Mouse (Mus musculus): Measurements from ENCODE around the gene Ctnnd2. TPM values are rescaled to one million over a fixed set of nuclear protein-coding genes. Genes with fewer than 3 reads are reported as not detected.

The Ctnnd2 gene
- polyA plus RNA-seq, 1 experiment = 6.3 TPM

DNA sequence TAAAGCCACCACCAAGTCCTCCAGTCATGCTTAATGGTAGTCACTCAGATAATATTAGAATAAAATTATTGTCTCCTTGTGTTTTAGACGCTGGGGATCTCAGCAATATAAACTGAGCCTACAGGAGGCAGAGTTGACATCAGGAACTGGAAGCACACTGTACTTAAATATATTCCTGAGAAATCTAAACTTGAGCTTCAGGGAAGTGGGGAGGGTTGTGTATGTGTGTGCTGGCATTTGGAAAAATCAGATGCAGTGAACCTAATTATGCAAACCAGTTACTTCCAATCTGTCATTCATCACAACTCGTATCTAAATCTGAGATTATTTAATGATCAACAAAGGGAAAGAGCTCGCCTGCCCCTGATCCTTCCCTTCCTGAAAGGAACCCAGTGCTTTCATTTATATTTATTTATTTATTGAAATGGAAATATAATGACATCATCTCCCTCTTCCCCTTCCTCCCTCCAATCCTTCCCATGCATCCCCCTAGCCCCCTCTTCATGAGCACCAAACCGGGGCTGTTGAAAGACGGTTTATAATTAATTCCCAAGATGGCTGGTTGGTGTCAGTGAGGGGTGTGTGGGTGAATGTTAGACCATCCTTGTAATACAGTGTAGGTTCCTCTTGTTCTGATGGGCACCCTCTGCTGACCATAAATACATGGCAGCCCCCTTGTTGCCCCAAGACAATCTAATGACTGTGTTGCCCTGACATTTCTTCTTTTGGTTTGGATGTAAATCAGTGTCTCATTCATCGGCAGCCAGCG, 495.6 kb downstream of the Ctnnd2 start:
- no peak for DNase-seq

DNA sequence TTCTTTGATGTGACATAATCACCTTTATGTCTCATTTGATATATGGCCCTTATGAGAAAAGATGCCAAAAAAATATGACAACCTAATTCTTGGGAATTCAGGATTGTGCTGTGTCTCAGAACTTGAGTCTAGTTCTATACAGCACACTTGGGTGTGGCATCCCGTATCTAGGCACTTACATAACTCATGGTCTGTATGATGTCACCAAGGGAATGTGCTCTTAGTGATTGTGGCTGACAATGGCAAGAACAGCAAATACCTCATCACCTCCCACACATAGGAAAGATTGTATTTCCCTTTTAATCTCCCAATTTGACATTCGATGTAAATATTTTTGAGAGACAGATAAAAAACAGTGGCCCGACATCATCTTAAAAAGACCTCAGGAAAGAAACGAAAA, 509.5 kb downstream of the Ctnnd2 start:
- Histone ChIP-seq H3K4me1 (ENCODE audit: control insufficient read depth, insufficient read depth, low read length) (no peaks in the 10 kb centered on the region), H3K4me3 (replicated peaks; ENCODE audit: extremely low read depth, low read depth, low read length) (no peak overlapping the region)
- no peak for DNase-seq
- 65% methylated on average over 4 of the region's 4 CpGs for WGBS
- TF ChIP-seq CTCF (IDR thresholded peaks at IDR 0.05; ENCODE audit: insufficient read depth, low read length) (no peak), POLR2A (IDR thresholded peaks at IDR 0.05; ENCODE audit: borderline replicate concordance, extremely low read depth, low read depth, low read length) (no peak)

More for the DNA sequence above, 495.6 kb downstream of the Ctnnd2 start:
- Histone ChIP-seq H3K4me3 (replicated peaks; ENCODE audit: extremely low read depth, low read depth, low read length) (no peak overlapping the region), H3K4me1 (ENCODE audit: control insufficient read depth, insufficient read depth, low read length) (no peaks in the 10 kb centered on the region)
- WGBS = 70% methylated on average over 7 of the region's 7 CpGs
- TF ChIP-seq POLR2A (IDR thresholded peaks at IDR 0.05; ENCODE audit: borderline replicate concordance, extremely low read depth, low read depth, low read length) (no peak), CTCF (IDR thresholded peaks at IDR 0.05; ENCODE audit: insufficient read depth, low read length) (no peak)

DNA sequence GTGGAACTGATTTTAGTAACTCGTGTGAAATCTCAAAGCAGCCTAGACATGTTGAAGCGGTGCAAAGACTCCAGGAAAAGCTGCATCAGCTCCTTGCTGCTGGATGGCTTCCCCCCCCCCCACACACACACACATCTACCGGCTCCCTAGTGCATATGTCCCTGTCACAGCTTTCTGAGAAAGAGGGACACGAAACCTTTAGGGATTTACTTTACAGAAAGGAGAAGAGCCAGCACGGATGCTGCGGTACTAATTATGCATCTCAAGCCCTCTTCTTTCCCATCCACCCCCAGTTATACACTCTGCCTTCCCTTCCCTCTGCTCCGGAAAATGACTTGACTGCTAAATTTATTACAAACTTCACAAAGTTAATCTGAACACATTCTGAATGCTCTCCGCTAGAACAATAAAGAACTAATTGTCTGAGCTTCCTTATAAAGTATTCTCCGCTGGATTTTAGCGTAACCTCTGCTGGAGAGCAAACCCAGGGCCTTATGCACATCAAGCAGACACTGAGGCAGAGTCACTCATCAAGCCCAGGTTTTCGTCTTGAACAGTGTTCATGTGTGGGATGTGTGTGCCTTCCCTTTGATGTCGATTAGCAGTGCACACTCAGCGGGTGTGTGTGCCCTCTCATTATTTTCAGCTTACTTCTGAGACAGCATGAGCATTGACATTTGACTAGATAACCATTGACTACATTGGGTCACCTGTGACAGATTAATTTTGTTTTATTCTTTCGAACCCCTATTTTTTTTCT, 510.1 kb downstream of the Ctnnd2 start:
- DNase-seq = no peak
- 78% methylated on average over 14 of the region's 14 CpGs for whole genome bisulfite sequencing
- no peaks in the 10 kb centered on the region for H3K4me1 ChIP-seq (ENCODE audit: control insufficient read depth, insufficient read depth, low read length)
- no peak overlapping the region for H3K4me3 ChIP-seq (replicated peaks; ENCODE audit: extremely low read depth, low read depth, low read length)
- TF ChIP-seq CTCF (IDR thresholded peaks at IDR 0.05; ENCODE audit: insufficient read depth, low read length) (no peak), POLR2A (IDR thresholded peaks at IDR 0.05; ENCODE audit: borderline replicate concordance, extremely low read depth, low read depth, low read length) (no peak)

DNA sequence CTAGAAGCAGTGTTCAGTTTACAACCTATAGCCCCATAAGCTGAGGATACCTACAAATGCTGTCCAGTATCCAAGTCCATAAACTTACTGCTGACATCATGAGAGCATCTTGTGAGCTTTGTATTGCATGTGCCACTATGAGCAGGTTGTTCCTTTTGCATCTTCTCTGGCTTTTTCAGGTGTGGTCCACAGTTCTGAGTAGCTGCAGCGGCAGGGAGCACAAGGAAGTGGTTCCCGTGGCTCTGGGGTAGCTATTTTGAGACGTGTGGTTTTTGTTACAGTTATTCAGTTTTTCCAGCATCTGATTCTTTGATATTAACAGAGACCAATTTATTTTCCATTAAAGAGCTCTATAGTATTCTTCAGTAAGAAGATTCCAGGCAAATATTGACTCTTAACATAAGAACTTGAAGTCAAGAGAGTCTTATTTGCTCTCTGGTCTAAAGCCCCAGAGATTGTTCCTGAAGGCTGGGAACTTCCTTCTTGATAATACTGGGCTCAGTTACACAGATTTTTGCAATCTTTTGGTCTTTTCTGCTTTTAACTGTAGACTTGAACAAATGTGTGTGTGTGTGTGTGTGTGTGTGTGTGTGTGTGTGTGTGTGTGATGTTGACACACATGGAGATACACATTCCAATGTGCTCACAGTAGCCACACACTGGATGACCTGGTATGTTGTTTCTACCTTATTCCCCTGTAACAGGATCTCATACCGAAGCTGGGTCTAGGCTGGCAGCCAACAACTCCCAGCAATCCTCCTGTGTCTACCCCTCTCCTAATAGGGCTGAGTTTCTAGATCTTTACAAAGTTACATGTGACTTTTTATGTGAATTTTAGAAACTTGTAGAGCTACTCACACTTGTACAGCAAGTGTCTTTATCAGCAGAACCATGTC, 514.1 kb downstream of the Ctnnd2 start:
- H3K4me3 ChIP-seq (replicated peaks; ENCODE audit: extremely low read depth, low read depth, low read length) = no peak overlapping the region
- 38% methylated on average over 4 of the region's 4 CpGs for WGBS
- DNase-seq = no peak
- TF ChIP-seq CTCF (IDR thresholded peaks at IDR 0.05; ENCODE audit: insufficient read depth, low read length) = no peak
- no peak for TF ChIP-seq POLR2A (IDR thresholded peaks at IDR 0.05; ENCODE audit: borderline replicate concordance, extremely low read depth, low read depth, low read length)
- H3K4me1 ChIP-seq (ENCODE audit: control insufficient read depth, insufficient read depth, low read length) = no peaks in the 10 kb centered on the region

DNA sequence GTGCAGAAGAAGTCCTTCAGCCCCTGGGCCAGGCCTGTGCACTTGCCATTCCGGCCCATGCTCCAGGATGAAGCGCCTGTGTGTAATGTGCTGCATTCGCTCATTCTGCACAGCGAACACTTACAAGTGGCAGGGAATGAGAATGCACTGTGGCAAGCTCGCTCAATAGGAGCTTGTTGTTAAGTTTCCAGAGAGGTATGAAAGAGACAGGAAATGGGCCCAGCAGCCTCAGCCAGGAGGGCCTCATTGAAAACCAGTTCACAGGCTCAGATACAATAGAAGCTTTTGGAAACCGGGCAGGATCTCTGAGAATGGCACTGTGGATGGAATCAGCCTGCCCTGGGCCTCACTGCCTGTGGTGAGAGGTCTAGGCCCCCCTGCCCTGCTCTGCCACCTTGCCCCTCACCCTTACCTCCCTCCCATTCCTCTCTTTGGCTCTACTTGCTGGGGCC, 521.4 kb downstream of the Ctnnd2 start:
- WGBS = 61% methylated on average over 6 of the region's 6 CpGs
- no peak for DNase-seq
- H3K4me1 ChIP-seq (ENCODE audit: control insufficient read depth, insufficient read depth, low read length) = no peaks in the 10 kb centered on the region
- H3K4me3 ChIP-seq (replicated peaks; ENCODE audit: extremely low read depth, low read depth, low read length) = no peak overlapping the region
- TF ChIP-seq CTCF (IDR thresholded peaks at IDR 0.05; ENCODE audit: insufficient read depth, low read length) = no peak
- TF ChIP-seq POLR2A (IDR thresholded peaks at IDR 0.05; ENCODE audit: borderline replicate concordance, extremely low read depth, low read depth, low read length) = no peak

DNA sequence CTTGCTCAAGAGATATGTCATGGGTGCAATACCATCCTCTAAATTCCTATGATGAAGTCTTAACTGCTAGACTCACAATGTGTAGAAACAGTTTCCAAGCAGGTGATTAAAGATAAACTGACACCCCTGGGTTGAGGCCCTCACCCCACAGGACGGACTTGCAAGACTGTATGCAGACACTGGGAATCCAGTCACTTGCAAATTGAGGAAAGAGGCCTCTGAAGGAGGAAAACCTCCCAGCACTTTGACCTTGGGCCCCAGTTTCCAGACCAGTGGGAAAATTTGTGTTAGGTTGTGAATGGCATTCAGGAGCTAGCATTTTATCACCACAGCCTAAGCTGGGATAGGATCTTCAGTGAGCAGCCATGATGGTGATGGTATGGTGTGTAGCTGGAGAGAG, 521.9 kb downstream of the Ctnnd2 start:
- TF ChIP-seq CTCF (IDR thresholded peaks at IDR 0.05; ENCODE audit: insufficient read depth, low read length) (no peak), POLR2A (IDR thresholded peaks at IDR 0.05; ENCODE audit: borderline replicate concordance, extremely low read depth, low read depth, low read length) (no peak)
- H3K4me1 ChIP-seq (ENCODE audit: control insufficient read depth, insufficient read depth, low read length) = no peaks in the 10 kb centered on the region
- no peak overlapping the region for H3K4me3 ChIP-seq (replicated peaks; ENCODE audit: extremely low read depth, low read depth, low read length)
- DNase-seq = no peak
- 78% methylated on average over 1 of the region's 1 CpGs for WGBS

DNA sequence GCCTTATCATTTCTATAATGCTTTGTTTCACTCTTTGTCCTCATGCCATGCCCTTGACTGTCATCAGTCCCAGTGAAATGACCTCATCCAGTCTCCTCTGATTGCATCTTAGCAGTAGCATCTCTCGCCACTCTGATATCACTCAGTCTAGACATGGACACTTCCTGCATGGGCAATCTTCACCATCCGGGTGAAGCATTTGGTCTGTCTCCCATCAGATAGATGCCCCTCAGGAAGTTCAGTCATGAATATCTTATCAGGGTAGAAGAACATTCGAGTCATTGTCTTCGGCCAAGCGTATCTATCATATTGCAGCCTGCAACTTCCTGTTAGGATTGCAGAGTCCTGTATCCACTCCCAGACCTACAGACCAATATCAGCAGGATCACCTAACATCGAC, 523.5 kb downstream of the Ctnnd2 start:
- DNase-seq = no peak
- H3K4me3 ChIP-seq (replicated peaks; ENCODE audit: extremely low read depth, low read depth, low read length) = no peak overlapping the region
- no peaks in the 10 kb centered on the region for H3K4me1 ChIP-seq (ENCODE audit: control insufficient read depth, insufficient read depth, low read length)
- TF ChIP-seq POLR2A (IDR thresholded peaks at IDR 0.05; ENCODE audit: borderline replicate concordance, extremely low read depth, low read depth, low read length) (no peak), CTCF (IDR thresholded peaks at IDR 0.05; ENCODE audit: insufficient read depth, low read length) (no peak)
- WGBS = 63% methylated on average over 6 of the region's 6 CpGs

DNA sequence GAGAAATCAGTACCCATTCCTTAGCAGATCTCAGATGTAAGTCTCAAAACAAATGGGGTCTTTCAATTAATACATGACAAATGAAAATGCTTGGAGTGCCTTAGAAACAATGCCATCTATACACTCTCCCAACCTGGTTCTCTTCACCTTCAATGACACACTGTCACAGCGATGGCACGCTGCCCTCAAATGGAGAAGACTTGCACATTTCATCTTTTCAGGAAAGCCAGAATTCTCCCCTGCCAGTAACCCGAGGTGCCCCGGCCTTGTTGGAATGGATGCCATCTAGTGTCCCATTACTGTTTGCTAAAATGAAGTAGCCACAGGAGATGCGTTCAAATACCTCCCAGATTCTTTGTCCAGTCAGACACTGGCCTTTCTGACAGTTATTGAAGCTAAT, 525.0 kb downstream of the Ctnnd2 start:
- H3K4me3 ChIP-seq (replicated peaks; ENCODE audit: extremely low read depth, low read depth, low read length) = no peak overlapping the region
- whole genome bisulfite sequencing = 75% methylated on average over 5 of the region's 5 CpGs
- TF ChIP-seq CTCF (IDR thresholded peaks at IDR 0.05; ENCODE audit: insufficient read depth, low read length) = no peak
- TF ChIP-seq POLR2A (IDR thresholded peaks at IDR 0.05; ENCODE audit: borderline replicate concordance, extremely low read depth, low read depth, low read length) = no peak

DNA sequence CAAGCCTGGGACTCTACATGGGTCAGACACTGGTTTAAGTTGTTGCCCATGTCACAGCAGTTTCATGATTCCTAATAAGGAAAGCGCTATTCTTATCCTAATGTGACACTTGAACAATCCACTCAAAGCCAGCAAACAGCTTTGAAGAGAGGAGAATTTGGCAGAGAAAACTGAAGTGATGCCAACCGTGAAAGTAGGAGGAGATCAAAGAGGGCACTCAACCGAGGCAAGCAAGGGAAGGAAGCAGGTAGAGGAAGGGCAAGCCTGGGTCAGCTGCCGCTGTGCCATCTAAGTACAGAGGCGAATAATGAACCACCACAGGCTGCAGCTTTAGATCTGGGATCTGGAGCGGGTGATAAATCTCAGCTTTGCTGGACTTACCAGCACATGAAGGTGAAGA, 528.4 kb downstream of the Ctnnd2 start:
- 45% methylated on average over 6 of the region's 6 CpGs for WGBS
- peak; percentile 31 for DNase-seq
- Histone ChIP-seq H3K4me1 (ENCODE audit: control insufficient read depth, insufficient read depth, low read length) (no peaks in the 10 kb centered on the region), H3K4me3 (replicated peaks; ENCODE audit: extremely low read depth, low read depth, low read length) (no peak overlapping the region)
- TF ChIP-seq CTCF (IDR thresholded peaks at IDR 0.05; ENCODE audit: insufficient read depth, low read length) (no peak), POLR2A (IDR thresholded peaks at IDR 0.05; ENCODE audit: borderline replicate concordance, extremely low read depth, low read depth, low read length) (no peak)

More for the DNA sequence above, 525.0 kb downstream of the Ctnnd2 start:
- no peak for DNase-seq
- no peaks in the 10 kb centered on the region for H3K4me1 ChIP-seq (ENCODE audit: control insufficient read depth, insufficient read depth, low read length)

Measured in lung, adult 2 months (tissue).